Mouse (Mus musculus): ENCODE results near the gene Crybg1. TPM values are rescaled to one million over a fixed set of nuclear protein-coding genes. Genes with fewer than 3 reads are reported as not detected.

Gene Crybg1
- 1.0 TPM for polyA plus RNA-seq (2014; fragmentation: Illumina TruSeq; extraction: RNeasy Lipid Tissue Mini Kit (QIAGEN cat#74804); ENCODE audit: low read depth, low replicate concordance)

GRCm38 (mm10) chr10:44148337-44149317, at the start of gene Crybg1:
TSS of gene Crybg1 (minus strand) at chr10:44148853.

GRCm38 (mm10) chr10:43901578-43902194, 247.0 kb downstream of the Crybg1 start, which contains the start of the genes Qrsl1 and Rtn4ip1:
TSS of gene Qrsl1 (minus strand) at chr10:43901745.
TSS of gene Rtn4ip1 (plus strand) at chr10:43901807.

Other genes with a start within 250 kb of the Crybg1 start
- gene Qrsl1, start 247.1 kb downstream of the Crybg1 start, polyA plus RNA-seq (2014; fragmentation: Illumina TruSeq; extraction: RNeasy Lipid Tissue Mini Kit (QIAGEN cat#74804); ENCODE audit: low read depth, low replicate concordance) = 25.4 TPM
- gene Rtn4ip1, start 247.0 kb downstream of the Crybg1 start, polyA plus RNA-seq (2014; fragmentation: Illumina TruSeq; extraction: RNeasy Lipid Tissue Mini Kit (QIAGEN cat#74804); ENCODE audit: low read depth, low replicate concordance) = 12.6 TPM
- 12.0 TPM for gene Atg5, start 119.5 kb upstream of the Crybg1 start, polyA plus RNA-seq (2014; fragmentation: Illumina TruSeq; extraction: RNeasy Lipid Tissue Mini Kit (QIAGEN cat#74804); ENCODE audit: low read depth, low replicate concordance)